Mouse (Mus musculus) liver, postnatal 0 days (tissue): ENCODE results near the gene Slc16a12.

Experiments
- CTCF ChIP-seq: sonication (generic); IDR thresholded peaks from 2 replicates; pipeline ENCODE4 v1.5.1; 2016; ENCODE audit warnings: antibody characterized with exemption, low read depth
- EP300 ChIP-seq: IDR thresholded peaks from 2 replicates; pipeline ENCODE4 v1.6.1; 2016; ENCODE audit warnings: antibody characterized with exemption, low read depth, mild to moderate bottlenecking

GRCm38 (mm10) chr19:34696352-34696986 is 50.6 kb downstream of the Slc16a12 start:
- no peak for TF ChIP-seq EP300
- no peak for TF ChIP-seq CTCF
